Comparison of ENCODE assay signal across 10 mouse cellular contexts in genomic region chr15:89175411-89176155, GRCm38 (mm10). TPM values are rescaled to one million over a fixed set of nuclear protein-coding genes. Genes with fewer than 3 reads are reported as not detected.
DNase-seq lines count a peak whose midpoint lies in the region; ATAC-seq and TF ChIP-seq lines count a peak whose summit lies in the region.
"Had no signal": no experiment of that assay in that cellular context is flagged by ENCODE, and none has a peak within 500 bp of the region (broad histone marks: within the 10 kb centered on the region; RNA-seq: fewer than 3 reads in every experiment).

No protein-coding gene starts in this region.

- DNase-seq in hindbrain, embryonic 14.5 days (ENCODE audit: low spot score) = no peak
- no peak for DNase-seq in hindbrain, embryonic 10.5 days (ENCODE audit: low spot score)
- no peak for DNase-seq in midbrain, embryonic 14.5 days
- DNase-seq in midbrain, embryonic 11.5 days (ENCODE audit: low spot score, missing footprints) = no peak
- DNase-seq in hindbrain, postnatal 0 days (ENCODE audit: low spot score) = no peak
- no peak for DNase-seq in thymus, postnatal 4 days
- DNase-seq in retina, embryonic 14.5 days (ENCODE audit: low spot score) = no peak
- DNase-seq: embryo, embryonic 11 days had no signal

- H3K4me1 ChIP-seq in hindbrain, embryonic 14.5 days (replicated peaks; ENCODE audit: control insufficient read depth, insufficient read depth, low read length) = peaks cover 80% of the 10 kb centered on the region
- peaks cover 96% of the 10 kb centered on the region for H3K4me1 ChIP-seq in hindbrain, embryonic 10.5 days (replicated peaks)
- H3K4me1 ChIP-seq in midbrain, embryonic 14.5 days (ENCODE audit: control insufficient read depth, insufficient read depth, low read length) = peaks cover 73% of the 10 kb centered on the region
- H3K4me1 ChIP-seq in midbrain, embryonic 11.5 days (ENCODE audit: control insufficient read depth, insufficient read depth, low read length) = peaks cover 65% of the 10 kb centered on the region
- peaks cover 50% of the 10 kb centered on the region for H3K4me1 ChIP-seq in hindbrain, postnatal 0 days (ENCODE audit: insufficient read depth, low read length)

- no peak for TF ChIP-seq CTCF in hindbrain, postnatal 0 days (IDR thresholded peaks at IDR 0.05; ENCODE audit: low read depth)

- 76% methylated on average over 13 of the region's 13 CpGs for WGBS in hindbrain, embryonic 14.5 days
- WGBS in hindbrain, embryonic 10.5 days = 89% methylated on average over 13 of the region's 13 CpGs
- 82% methylated on average over 13 of the region's 13 CpGs for WGBS in midbrain, embryonic 14.5 days
- 85% methylated on average over 13 of the region's 13 CpGs for WGBS in midbrain, embryonic 11.5 days
- WGBS in hindbrain, postnatal 0 days = 61% methylated on average over 13 of the region's 13 CpGs

- no peak overlapping the region for H3K27ac ChIP-seq in hindbrain, embryonic 14.5 days
- H3K27ac ChIP-seq in hindbrain, embryonic 10.5 days = no peak overlapping the region
- no peak overlapping the region for H3K27ac ChIP-seq in midbrain, embryonic 14.5 days (replicated peaks; ENCODE audit: low read depth, low read length)
- no peak overlapping the region for H3K27ac ChIP-seq in midbrain, embryonic 11.5 days (ENCODE audit: low read depth, low read length)
- 0 out of 2 replicates have a peak overlapping the region, but pooled peaks have one; percentile 13 for H3K27ac ChIP-seq in hindbrain, postnatal 0 days

- no peak overlapping the region for H3K4me3 ChIP-seq in hindbrain, embryonic 14.5 days (replicated peaks; ENCODE audit: low read length)
- H3K4me3 ChIP-seq in hindbrain, embryonic 10.5 days = no peak overlapping the region
- H3K4me3 ChIP-seq in midbrain, embryonic 14.5 days (replicated peaks; ENCODE audit: low read depth, low read length) = no peak overlapping the region
- no peak overlapping the region for H3K4me3 ChIP-seq in midbrain, embryonic 11.5 days (ENCODE audit: low read depth, low read length)
- H3K4me3 ChIP-seq in hindbrain, postnatal 0 days (ENCODE audit: low read length) = no peak overlapping the region

- ATAC-seq in hindbrain, embryonic 14.5 days (ENCODE audit: low FRiP score) = no peak
- no peak for ATAC-seq in midbrain, embryonic 14.5 days (ENCODE audit: low FRiP score, low TSS enrichment)
- no peak for ATAC-seq in midbrain, embryonic 11.5 days (ENCODE audit: low FRiP score)
- no peak for ATAC-seq in hindbrain, postnatal 0 days

- no peak overlapping the region for H3K9ac ChIP-seq in hindbrain, embryonic 14.5 days
- H3K9ac ChIP-seq in midbrain, embryonic 14.5 days (replicated peaks; ENCODE audit: low read length) = no peak overlapping the region
- H3K9ac ChIP-seq in midbrain, embryonic 11.5 days (ENCODE audit: low read length) = no peak overlapping the region
- no peak overlapping the region for H3K9ac ChIP-seq in hindbrain, postnatal 0 days (replicated peaks; ENCODE audit: low read length)

- peak overlapping the region; percentile 8; the same call in 1 of the 2 replicates for H3K4me2 ChIP-seq in hindbrain, embryonic 14.5 days (replicated peaks)
- H3K4me2 ChIP-seq in midbrain, embryonic 14.5 days (ENCODE audit: low read length) = peak overlapping the region; percentile 99; the same call in 1 of the 2 replicates
- H3K4me2 ChIP-seq in midbrain, embryonic 11.5 days = no peak overlapping the region
- peak overlapping the region; percentile 96 for H3K4me2 ChIP-seq in hindbrain, postnatal 0 days (ENCODE audit: low read depth, low read length)
- H3K4me2 ChIP-seq: heart, embryonic 11.5 days had no signal

- no peaks in the 10 kb centered on the region for H3K36me3 ChIP-seq in hindbrain, embryonic 14.5 days (replicated peaks; ENCODE audit: control insufficient read depth, insufficient read depth)
- H3K36me3 ChIP-seq in hindbrain, embryonic 10.5 days = peaks cover 20% of the 10 kb centered on the region; the same call in 1 of the 2 replicates
- no peaks in the 10 kb centered on the region for H3K36me3 ChIP-seq in midbrain, embryonic 14.5 days (ENCODE audit: control insufficient read depth, insufficient read depth, low read length)
- H3K36me3 ChIP-seq in midbrain, embryonic 11.5 days (ENCODE audit: control insufficient read depth, insufficient read depth, low read length) = no peaks in the 10 kb centered on the region
- H3K36me3 ChIP-seq in hindbrain, postnatal 0 days (ENCODE audit: insufficient read depth, low read length) = no peaks in the 10 kb centered on the region

- H3K27me3 ChIP-seq in hindbrain, embryonic 14.5 days (ENCODE audit: control insufficient read depth, insufficient read depth, low read length) = no peaks in the 10 kb centered on the region
- 0 out of 2 replicates have a peak, but pooled peaks cover 6% of the 10 kb centered on the region for H3K27me3 ChIP-seq in hindbrain, embryonic 10.5 days (ENCODE audit: insufficient read depth, poor library complexity, severe bottlenecking)
- H3K27me3 ChIP-seq in midbrain, embryonic 14.5 days (ENCODE audit: control insufficient read depth, insufficient read depth, low read length) = no peaks in the 10 kb centered on the region
- no peaks in the 10 kb centered on the region for H3K27me3 ChIP-seq in midbrain, embryonic 11.5 days (ENCODE audit: control insufficient read depth, insufficient read depth, low read length)
- no peaks in the 10 kb centered on the region for H3K27me3 ChIP-seq in hindbrain, postnatal 0 days (ENCODE audit: insufficient read depth, low read length)

- H3K9me3 ChIP-seq in hindbrain, embryonic 14.5 days (ENCODE audit: control insufficient read depth, low read length) = no peaks in the 10 kb centered on the region
- H3K9me3 ChIP-seq in hindbrain, embryonic 10.5 days = no peaks in the 10 kb centered on the region
- no peaks in the 10 kb centered on the region for H3K9me3 ChIP-seq in midbrain, embryonic 14.5 days (ENCODE audit: control insufficient read depth, low read length)
- H3K9me3 ChIP-seq in midbrain, embryonic 11.5 days (ENCODE audit: control insufficient read depth, low read length) = no peaks in the 10 kb centered on the region
- no peaks in the 10 kb centered on the region for H3K9me3 ChIP-seq in hindbrain, postnatal 0 days (ENCODE audit: low read length)

RNA-seq across cellular contexts. Expression of gene Plxnb2, which starts 5.0 kb away (rescaled TPM):
- 99.2 and 101 TPM in 2 replicates for polyA plus RNA-seq in hindbrain, embryonic 14.5 days (2014; fragmentation: Nextera tagmentation; extraction: Ambion mirVana)
- polyA plus RNA-seq in hindbrain, embryonic 10.5 days (2016; fragmentation: Nextera tagmentation; extraction: Ambion mirVana) = 133 and 155 TPM in 2 replicates
- polyA plus RNA-seq in midbrain, embryonic 14.5 days (2014; fragmentation: Nextera tagmentation; extraction: Ambion mirVana) = 86.4 and 107 TPM in 2 replicates
- 97.5 and 115 TPM in 2 replicates for polyA plus RNA-seq in midbrain, embryonic 11.5 days (2014; fragmentation: Nextera tagmentation; extraction: Ambion mirVana)
- 239 and 274 TPM in 2 replicates for total RNA-seq in hindbrain, postnatal 0 days (2014; rRNA removed)
- 64.1 and 64.7 TPM in 2 replicates for polyA plus RNA-seq in hindbrain, postnatal 0 days (2015; fragmentation: Nextera tagmentation; extraction: Ambion mirVana)

RNA-seq across cellular contexts. Expression of gene Dennd6b, which starts 20.7 kb away (rescaled TPM):
- polyA plus RNA-seq in hindbrain, embryonic 14.5 days (2014; fragmentation: Nextera tagmentation; extraction: Ambion mirVana) = 71.4 and 71.6 TPM in 2 replicates
- polyA plus RNA-seq in hindbrain, embryonic 10.5 days (2016; fragmentation: Nextera tagmentation; extraction: Ambion mirVana) = 29.7 and 40.1 TPM in 2 replicates
- 85.2 and 117 TPM in 2 replicates for polyA plus RNA-seq in midbrain, embryonic 14.5 days (2014; fragmentation: Nextera tagmentation; extraction: Ambion mirVana)
- 26.2 and 26.6 TPM in 2 replicates for polyA plus RNA-seq in midbrain, embryonic 11.5 days (2014; fragmentation: Nextera tagmentation; extraction: Ambion mirVana)
- total RNA-seq in hindbrain, postnatal 0 days (2014; rRNA removed) = 73.9 and 79.9 TPM in 2 replicates
- 60.1 and 62.2 TPM in 2 replicates for polyA plus RNA-seq in hindbrain, postnatal 0 days (2015; fragmentation: Nextera tagmentation; extraction: Ambion mirVana)

RNA-seq across cellular contexts. Expression of gene Mapk11, which starts 26.2 kb away (rescaled TPM):
- 20.4 and 22.4 TPM in 2 replicates for polyA plus RNA-seq in hindbrain, embryonic 14.5 days (2014; fragmentation: Nextera tagmentation; extraction: Ambion mirVana)
- 34.9 and 46.6 TPM in 2 replicates for polyA plus RNA-seq in hindbrain, embryonic 10.5 days (2016; fragmentation: Nextera tagmentation; extraction: Ambion mirVana)
- 23.7 and 27.9 TPM in 2 replicates for polyA plus RNA-seq in midbrain, embryonic 14.5 days (2014; fragmentation: Nextera tagmentation; extraction: Ambion mirVana)
- 34.9 and 40.6 TPM in 2 replicates for polyA plus RNA-seq in midbrain, embryonic 11.5 days (2014; fragmentation: Nextera tagmentation; extraction: Ambion mirVana)
- total RNA-seq in hindbrain, postnatal 0 days (2014; rRNA removed) = 19.7 and 30.6 TPM in 2 replicates
- 15.8 and 17.8 TPM in 2 replicates for polyA plus RNA-seq in hindbrain, postnatal 0 days (2015; fragmentation: Nextera tagmentation; extraction: Ambion mirVana)

RNA-seq across cellular contexts. Expression of gene Mapk12, which starts 35.1 kb away (rescaled TPM):
- polyA plus RNA-seq in hindbrain, embryonic 14.5 days (2014; fragmentation: Nextera tagmentation; extraction: Ambion mirVana) = 3.3 and 4.0 TPM in 2 replicates
- 23.7 and 28.5 TPM in 2 replicates for polyA plus RNA-seq in hindbrain, embryonic 10.5 days (2016; fragmentation: Nextera tagmentation; extraction: Ambion mirVana)
- 4.1 and 4.6 TPM in 2 replicates for polyA plus RNA-seq in midbrain, embryonic 14.5 days (2014; fragmentation: Nextera tagmentation; extraction: Ambion mirVana)
- 21.3 and 27.0 TPM in 2 replicates for polyA plus RNA-seq in midbrain, embryonic 11.5 days (2014; fragmentation: Nextera tagmentation; extraction: Ambion mirVana)
- total RNA-seq in hindbrain, postnatal 0 days (2014; rRNA removed) = 3.3 and 4.8 TPM in 2 replicates
- 2.6 and 5.1 TPM in 2 replicates for polyA plus RNA-seq in hindbrain, postnatal 0 days (2015; fragmentation: Nextera tagmentation; extraction: Ambion mirVana)
- total RNA-seq: MEL had no signal

RNA-seq across cellular contexts. Expression of gene Ppp6r2, which starts 35.8 kb away (rescaled TPM):
- 78.2 and 84.0 TPM in 2 replicates for polyA plus RNA-seq in hindbrain, embryonic 14.5 days (2014; fragmentation: Nextera tagmentation; extraction: Ambion mirVana)
- polyA plus RNA-seq in hindbrain, embryonic 10.5 days (2016; fragmentation: Nextera tagmentation; extraction: Ambion mirVana) = 27.2 and 45.7 TPM in 2 replicates
- polyA plus RNA-seq in midbrain, embryonic 14.5 days (2014; fragmentation: Nextera tagmentation; extraction: Ambion mirVana) = 88.6 and 90.0 TPM in 2 replicates
- 35.9 and 40.0 TPM in 2 replicates for polyA plus RNA-seq in midbrain, embryonic 11.5 days (2014; fragmentation: Nextera tagmentation; extraction: Ambion mirVana)
- 257 and 290 TPM in 2 replicates for total RNA-seq in hindbrain, postnatal 0 days (2014; rRNA removed)
- 71.2 and 72.7 TPM in 2 replicates for polyA plus RNA-seq in hindbrain, postnatal 0 days (2015; fragmentation: Nextera tagmentation; extraction: Ambion mirVana)
